Mouse (Mus musculus): Measurements from ENCODE around the gene Poc1b.

DNA sequence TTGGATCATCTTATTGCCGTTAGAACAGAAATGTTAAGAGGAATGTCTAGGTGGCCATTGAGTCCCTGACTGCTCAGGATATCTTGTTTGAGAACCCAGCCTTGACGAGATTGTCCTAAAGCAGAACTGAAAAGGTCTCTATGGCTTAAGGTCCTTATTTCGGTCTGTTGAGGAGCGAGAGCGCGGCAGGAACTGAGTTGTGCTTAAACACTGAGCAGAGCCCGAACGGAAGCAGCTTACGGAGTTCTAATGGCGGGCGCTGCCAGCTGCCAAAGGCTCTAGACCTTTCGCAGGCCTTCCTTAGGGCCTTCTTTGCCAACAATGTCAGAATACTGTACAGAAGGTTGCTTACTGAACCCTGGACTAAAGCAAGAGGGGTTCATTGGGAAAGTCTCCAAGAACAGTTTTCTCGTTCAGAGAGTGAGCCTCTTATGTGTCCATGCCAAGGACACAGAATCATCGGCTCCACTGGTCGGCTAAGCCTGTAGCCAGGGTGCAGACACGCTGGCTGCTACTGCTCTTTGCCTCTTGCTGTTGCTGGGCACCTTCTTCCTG, 26.6 kb downstream of the Poc1b start:
- no peak for TF ChIP-seq POLR2A (IDR thresholded peaks at IDR 0.05; ENCODE audit: borderline replicate concordance, extremely low read depth, low read depth, low read length)
- no peak for TF ChIP-seq CTCF (IDR thresholded peaks at IDR 0.05; ENCODE audit: insufficient read depth, low read length)

Data from lung, adult 2 months (tissue).